Mouse (Mus musculus) gastrocnemius, postnatal 25 days (tissue): ENCODE data around the gene Arhgap29. TPM values are rescaled to one million over a fixed set of nuclear protein-coding genes. Genes with fewer than 3 reads are reported as not detected.

ENCODE experiments used
- DNase-seq: peaks from one replicate; pipeline ENCODE4 v3.0.0; 2022
- total RNA-seq, 2 experiments: library from RNA; stranded (reverse); gene quantifications; 1 replicate in 1 of 2; 2 replicates in 1 of 2; pipeline ENCODE4 v1.2.3; 2021

Arhgap29 gene
- total RNA-seq, 2 experiments from 2014 or later = 18.3 to 19.1 TPM

- DNase-seq = no peak
These were observed 58.0 kb downstream of the Arhgap29 start for GRCm38 (mm10) chr3:122010292-122010691.

GRCm38 (mm10) chr3:122012464-122012863 is 60.1 kb downstream of the Arhgap29 start:
- DNase-seq = peak; percentile 13

GRCm38 (mm10) chr3:122018421-122018820 is 66.1 kb downstream of the Arhgap29 start:
- no peak for DNase-seq

- DNase-seq = no peak
These were observed 66.8 kb downstream of the Arhgap29 start for GRCm38 (mm10) chr3:122019159-122019558.

- DNase-seq = no peak
These were observed 68.8 kb downstream of the Arhgap29 start for GRCm38 (mm10) chr3:122021029-122021652.

- no peak for DNase-seq
These were observed 70.0 kb downstream of the Arhgap29 start for GRCm38 (mm10) chr3:122022355-122022754.

GRCm38 (mm10) chr3:122026676-122027075 is 74.3 kb downstream of the Arhgap29 start:
- no peak for DNase-seq

GRCm38 (mm10) chr3:122027776-122028175 is 75.4 kb downstream of the Arhgap29 start:
- no peak for DNase-seq

GRCm38 (mm10) chr3:122033248-122033837 is 81.0 kb downstream of the Arhgap29 start:
- no peak for DNase-seq

GRCm38 (mm10) chr3:122034240-122034639 is 81.9 kb downstream of the Arhgap29 start:
- DNase-seq = no peak

- DNase-seq = no peak
These were observed 82.8 kb downstream of the Arhgap29 start for GRCm38 (mm10) chr3:122035092-122035491.

- DNase-seq = no peak
These were observed 88.2 kb downstream of the Arhgap29 start for GRCm38 (mm10) chr3:122040522-122040921.

- DNase-seq = no peak
These were observed 90.8 kb downstream of the Arhgap29 start for GRCm38 (mm10) chr3:122043102-122043501.

GRCm38 (mm10) chr3:122043799-122044547 is 91.6 kb downstream of the Arhgap29 start, which contains the start of gene Abca4:
Gene Abca4, plus strand, starts transcription at chr3:122044443.
- no peak for DNase-seq

GRCm38 (mm10) chr3:122046187-122046620 is 93.9 kb downstream of the Arhgap29 start:
- peak; percentile 19 for DNase-seq

- no peak for DNase-seq
These were observed 95.1 kb downstream of the Arhgap29 start for GRCm38 (mm10) chr3:122047402-122047801.

- peak; percentile 29 for DNase-seq
These were observed 95.8 kb downstream of the Arhgap29 start for GRCm38 (mm10) chr3:122047921-122048861.

GRCm38 (mm10) chr3:122049158-122049557 is 96.8 kb downstream of the Arhgap29 start:
- DNase-seq = no peak

GRCm38 (mm10) chr3:122058439-122059198 is 106.3 kb downstream of the Arhgap29 start:
- no peak for DNase-seq

- no peak for DNase-seq
These were observed 110.2 kb downstream of the Arhgap29 start for GRCm38 (mm10) chr3:122062586-122062985.
